Mouse (Mus musculus) v-Abl transformed pro-B cells (cell line): Measurements from ENCODE around the gene Ntn4.
"Not testable (repeated sequence)": the region's sequence is repeated elsewhere in the genome, so short reads cannot be mapped to it uniquely, and the experiment has no call there.

Experiments
- in situ Hi-C, 2 experiments: fragments of 400-800 bp; cut with MboI; formaldehyde crosslinking; loops; one replicate each; pipeline ENCODE4 v1.15.1; 2025; ENCODE audit not compliant: unreplicated experiment in 2 of 2

Ntn4 gene

GRCm38 (mm10) chr10:93682185-93682747 lies 41.8 kb downstream of the Ntn4 start:
- in situ Hi-C loops, result no loop called here

GRCm38 (mm10) chr10:93683185-93683584 lies 42.7 kb downstream of the Ntn4 start:
- in situ Hi-C loops, result no loop called here

- in situ Hi-C loops, result no loop called here
Measured at GRCm38 (mm10) chr10:93683896-93684295, 43.4 kb downstream of the Ntn4 start.

DNA sequence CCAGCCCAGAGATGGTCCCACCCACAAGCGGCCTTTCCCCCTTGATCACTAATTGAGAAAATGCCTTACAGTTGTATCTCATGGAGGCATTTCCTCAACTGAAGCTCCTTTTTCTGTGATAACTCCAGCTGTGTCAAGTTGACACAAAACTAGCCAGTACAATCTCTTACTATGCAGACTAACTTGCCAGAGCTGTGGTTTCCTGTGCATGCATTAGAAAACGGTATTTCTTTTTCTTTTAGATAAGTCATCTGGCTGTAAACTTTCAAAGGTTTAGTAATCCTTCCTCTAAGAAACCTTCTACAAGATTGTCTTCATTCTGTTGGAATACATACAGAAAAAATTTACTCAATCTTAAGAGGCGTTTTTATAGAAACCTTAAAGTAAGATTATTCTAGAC lies 44.9 kb downstream of the Ntn4 start:
- in situ Hi-C loops, result not testable (repeated sequence)

GRCm38 (mm10) chr10:93686579-93686978 lies 46.1 kb downstream of the Ntn4 start:
- in situ Hi-C loops, result no loop called here

GRCm38 (mm10) chr10:93687781-93688180 lies 47.3 kb downstream of the Ntn4 start:
- in situ Hi-C loops, result no loop called here

DNA sequence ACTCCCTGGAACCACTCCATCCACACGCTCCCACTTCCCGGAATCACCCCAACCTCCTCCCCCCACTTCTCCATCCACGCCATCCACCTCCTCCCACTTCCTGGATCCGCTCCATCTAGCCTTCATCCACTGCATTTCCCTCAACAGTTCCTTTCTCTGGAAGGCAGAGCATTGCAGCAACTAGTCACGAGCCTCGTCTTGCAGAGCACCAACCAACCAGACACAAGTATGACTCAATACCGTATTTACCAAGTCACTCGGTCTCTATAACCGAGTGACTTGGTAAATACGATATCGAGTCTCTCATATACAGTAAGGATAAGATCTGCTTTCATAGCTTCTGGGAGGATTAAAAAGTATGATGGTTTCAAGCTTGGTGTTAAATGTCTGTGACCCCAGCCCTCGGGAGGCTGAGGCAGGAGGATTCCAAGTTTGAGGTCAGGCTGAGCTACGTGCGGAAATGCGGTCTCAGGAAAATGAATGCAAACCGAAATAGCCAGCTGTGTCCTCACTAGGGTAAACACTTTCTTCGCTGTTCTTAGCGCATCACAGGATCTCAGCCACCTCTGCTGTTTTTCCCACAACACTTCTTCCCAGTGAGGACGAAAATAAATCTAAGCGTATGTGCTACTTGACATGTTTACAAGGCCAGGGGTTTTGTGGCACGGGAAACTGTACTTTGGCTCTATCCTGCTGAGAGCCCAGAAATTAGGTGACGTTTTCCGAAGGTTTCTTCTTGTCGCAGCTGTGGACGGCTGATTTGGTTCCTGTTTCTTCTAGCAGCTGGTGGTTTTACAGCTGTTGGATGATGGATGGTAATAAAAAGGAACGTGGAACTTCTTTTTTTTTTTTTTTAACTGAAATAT lies 48.1 kb downstream of the Ntn4 start:
- in situ Hi-C loops, result no loop called here

GRCm38 (mm10) chr10:93691344-93691743 lies 50.9 kb downstream of the Ntn4 start:
- in situ Hi-C loops, result no loop called here

- in situ Hi-C loops, result no loop called here
Measured at GRCm38 (mm10) chr10:93695043-93695791, 54.7 kb downstream of the Ntn4 start.

DNA sequence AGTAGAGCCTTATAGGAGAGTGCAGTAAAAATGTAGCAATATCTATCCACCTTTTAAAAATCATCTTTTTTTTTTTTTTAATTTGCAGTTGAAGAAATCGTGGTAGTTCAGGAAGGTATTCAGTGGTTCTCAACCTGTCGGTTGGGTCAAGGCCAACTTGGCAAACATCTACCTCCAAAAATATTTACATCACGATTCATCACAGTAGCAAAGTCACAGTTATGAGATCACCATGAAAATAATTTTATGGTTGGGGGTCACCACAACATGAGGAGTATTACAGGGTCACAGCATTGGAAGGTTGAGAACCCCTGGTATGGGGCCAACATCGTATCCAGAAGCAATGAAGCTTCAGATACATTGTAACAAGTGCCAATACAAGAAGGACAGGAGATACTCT lies 55.5 kb downstream of the Ntn4 start:
- in situ Hi-C loops, result no loop called here

DNA sequence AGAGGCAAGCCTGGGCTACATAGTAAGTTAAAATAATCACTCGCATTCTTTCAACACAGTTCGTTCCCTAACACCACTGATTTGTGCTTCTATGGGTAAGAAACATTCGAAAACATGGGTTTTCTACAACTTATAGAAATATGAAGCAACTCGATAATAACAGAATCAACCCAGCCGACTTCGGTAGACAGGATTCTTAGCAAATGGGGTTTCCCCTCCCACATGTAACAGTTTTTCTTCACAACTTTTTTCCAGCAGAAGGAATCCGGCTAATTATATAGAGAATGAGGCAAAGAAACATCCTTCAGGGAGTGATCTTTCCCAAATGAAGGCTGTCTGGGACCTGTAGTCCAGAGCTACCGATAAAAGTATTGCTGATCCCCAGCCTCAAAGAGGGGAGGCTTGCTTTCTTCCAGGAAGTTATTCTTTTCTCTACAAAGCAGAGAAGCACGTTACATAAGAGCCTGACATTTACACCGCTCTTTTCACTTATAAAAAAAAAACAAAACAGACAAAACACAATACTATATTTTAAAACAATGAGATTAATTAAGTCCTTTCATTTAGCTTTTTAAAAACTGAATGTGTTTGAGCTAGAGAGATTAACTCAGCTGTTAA lies 57.5 kb downstream of the Ntn4 start:
- in situ Hi-C loops, result no loop called here

DNA sequence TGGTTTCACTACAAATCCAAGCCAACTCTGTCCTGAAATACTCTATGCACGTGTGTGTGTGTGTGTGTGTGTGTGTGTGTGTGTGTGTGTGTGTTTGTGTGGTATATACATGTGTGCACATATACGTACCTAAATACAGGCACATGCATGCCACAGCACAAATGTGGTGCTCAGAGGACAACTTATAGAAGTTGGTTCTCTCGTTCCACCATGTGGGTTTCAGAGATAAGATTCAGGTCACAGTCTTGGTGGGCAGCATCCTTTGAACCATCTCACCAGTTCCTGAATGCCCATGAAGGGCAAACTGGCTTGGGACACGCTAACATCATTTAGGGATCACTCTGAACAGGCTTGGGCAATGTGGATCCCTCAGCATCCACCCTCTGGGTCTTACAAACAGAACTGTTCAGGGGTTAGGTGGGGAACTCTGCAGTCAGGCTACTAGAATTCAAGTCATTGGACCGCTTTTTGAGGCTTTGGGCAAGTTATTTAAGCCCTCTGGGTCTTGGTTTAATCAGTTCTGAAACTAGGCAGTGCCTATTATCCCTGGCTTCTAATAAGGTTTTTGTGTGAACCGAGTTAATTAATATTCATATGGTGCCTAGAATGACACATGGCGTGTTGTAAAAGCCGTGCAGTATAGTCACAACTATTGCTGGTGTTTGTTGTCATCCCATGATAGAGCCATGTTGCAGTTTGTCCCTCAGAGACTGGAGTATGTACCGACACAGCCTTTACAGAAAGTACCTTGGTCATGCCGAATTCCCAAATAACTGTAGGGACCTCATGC lies 59.4 kb downstream of the Ntn4 start:
- in situ Hi-C loops, result no loop called here

GRCm38 (mm10) chr10:93700589-93701363 lies 60.3 kb downstream of the Ntn4 start:
- in situ Hi-C loops, result no loop called here

DNA sequence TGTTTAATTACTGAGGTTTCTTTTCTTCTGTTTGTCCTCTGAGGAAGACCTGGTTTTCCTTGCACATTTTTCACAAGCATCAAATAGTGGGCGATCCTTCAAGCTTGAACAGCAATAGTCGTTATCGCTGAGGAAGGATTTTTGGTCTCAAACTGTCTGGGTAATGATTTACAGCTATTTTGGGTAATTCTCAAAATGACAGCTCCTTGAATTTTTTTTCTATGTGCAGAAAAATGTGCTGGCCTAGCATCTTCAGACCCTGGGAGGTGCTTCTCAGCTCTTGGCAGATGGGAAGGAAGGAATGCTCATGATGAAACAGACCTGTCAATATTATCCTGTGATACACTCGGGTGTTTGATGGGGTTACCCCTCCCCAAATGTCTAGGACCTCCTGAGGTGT lies 63.5 kb downstream of the Ntn4 start:
- in situ Hi-C loops, result no loop called here

GRCm38 (mm10) chr10:93707149-93708075 lies 66.9 kb downstream of the Ntn4 start:
- in situ Hi-C loops, result no loop called here

DNA sequence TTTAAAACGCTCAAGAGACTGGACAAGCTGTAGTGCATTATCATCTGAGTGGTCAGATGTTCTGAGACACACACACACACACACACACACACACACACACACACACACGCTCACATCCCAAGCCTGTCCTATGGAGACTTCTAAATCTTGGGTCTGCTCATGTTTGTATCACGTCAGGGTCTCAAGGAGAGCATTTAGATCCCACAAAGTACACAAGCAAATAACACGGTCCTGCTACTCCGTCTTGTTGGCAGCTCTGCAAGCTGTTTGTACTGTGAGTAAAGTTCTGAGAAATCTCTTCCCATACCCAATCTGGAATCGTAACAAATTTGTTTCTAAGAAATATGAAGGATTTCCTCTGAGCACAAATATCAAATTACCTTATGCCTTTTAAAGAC lies 67.6 kb downstream of the Ntn4 start:
- in situ Hi-C loops, result no loop called here

DNA sequence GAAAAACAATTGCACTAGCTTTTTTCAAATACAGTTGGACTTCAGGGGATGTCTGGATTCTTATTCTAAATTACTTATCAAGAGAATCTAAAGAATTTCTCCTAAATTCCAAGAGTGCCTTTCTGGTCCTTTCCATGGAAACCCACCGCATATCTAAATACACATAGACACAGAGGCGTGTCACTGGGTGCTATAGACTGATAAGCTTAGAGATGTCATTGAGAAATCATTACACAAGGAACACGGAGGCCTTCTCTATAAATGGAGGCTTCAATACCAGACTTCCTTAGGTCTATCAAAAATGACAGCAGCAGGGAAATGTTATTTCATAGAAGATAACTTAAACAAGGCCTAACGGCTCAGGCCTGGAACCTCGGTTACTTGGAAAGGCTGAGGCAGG lies 68.0 kb downstream of the Ntn4 start:
- in situ Hi-C loops, result no loop called here

DNA sequence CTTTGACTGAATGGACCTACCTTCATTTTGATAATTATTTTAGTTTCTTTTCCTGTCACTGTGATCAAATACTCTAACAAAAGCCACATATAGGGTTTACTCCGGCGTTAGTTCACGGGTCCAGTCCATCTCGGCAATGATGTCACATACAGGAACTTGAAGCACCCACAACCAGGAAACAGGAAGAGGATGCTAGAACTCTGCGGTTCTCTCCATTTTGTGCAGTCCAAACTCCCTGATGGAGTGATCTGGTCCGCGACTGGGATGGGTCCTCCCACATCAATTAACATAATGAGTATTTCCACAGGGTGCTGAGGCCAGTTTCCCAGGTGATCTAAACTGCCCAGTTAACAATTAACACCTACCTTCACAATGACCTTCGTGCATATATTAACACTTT lies 69.1 kb downstream of the Ntn4 start:
- in situ Hi-C loops, result no loop called here
